Comparison of ENCODE assay signal across 8 mouse cellular contexts in the genomic region with DNA sequence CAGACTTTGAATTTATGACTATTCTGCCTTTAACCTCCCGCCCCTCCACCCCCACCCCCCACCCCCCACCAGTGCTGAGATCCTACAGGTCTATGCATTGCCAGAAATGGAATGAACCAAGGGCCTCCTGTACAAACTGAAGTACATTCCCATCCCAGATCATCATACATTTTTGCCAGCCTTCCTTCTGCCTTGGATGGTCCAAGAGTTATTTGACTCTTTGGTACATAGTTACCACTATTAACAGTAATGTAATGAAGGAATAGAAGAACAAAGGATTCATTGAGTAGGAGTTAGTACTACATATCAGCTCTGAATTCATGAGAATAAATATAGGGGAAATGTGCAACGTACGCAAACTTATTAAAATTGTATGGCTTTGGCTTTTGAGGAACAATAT. TPM values are rescaled to one million over a fixed set of nuclear protein-coding genes. Genes with fewer than 3 reads are reported as not detected.
DNase-seq lines count a peak whose midpoint lies in the region; ATAC-seq and TF ChIP-seq lines count a peak whose summit lies in the region.

No protein-coding gene starts in this region.

- peak; percentile 23 for ATAC-seq in kidney, postnatal 0 days (replicated peaks; ENCODE audit: low FRiP score, low read depth)
- peak; percentile 48; the same call in 1 of the 2 replicates for ATAC-seq in forebrain, embryonic 12.5 days (ENCODE audit: low FRiP score)
- ATAC-seq in limb, embryonic 12.5 days (ENCODE audit: insufficient number of reproducible peaks, insufficient read depth, low FRiP score, low TSS enrichment, low read depth): peak; percentile 23; the same call in 1 of the 2 replicates
- ATAC-seq in neural tube, embryonic 13.5 days (ENCODE audit: low read depth): peak; percentile 19; the same call in 1 of the 2 replicates

- no peak overlapping the region for H3K9ac ChIP-seq in kidney, postnatal 0 days (ENCODE audit: low read depth, low read length)
- no peak overlapping the region for H3K9ac ChIP-seq in forebrain, embryonic 12.5 days
- no peak overlapping the region for H3K9ac ChIP-seq in limb, embryonic 12.5 days (replicated peaks)
- H3K9ac ChIP-seq in neural tube, embryonic 13.5 days: no peak overlapping the region

- H3K9me3 ChIP-seq in kidney, postnatal 0 days (replicated peaks; ENCODE audit: low read length): no peaks in the 10 kb centered on the region
- H3K9me3 ChIP-seq in forebrain, embryonic 12.5 days: no peaks in the 10 kb centered on the region
- H3K9me3 ChIP-seq in limb, embryonic 12.5 days: no peaks in the 10 kb centered on the region
- H3K9me3 ChIP-seq in neural tube, embryonic 13.5 days: no peaks in the 10 kb centered on the region

- 22% methylated on average over 3 of the region's 3 CpGs for WGBS in kidney, postnatal 0 days
- 10% methylated on average over 3 of the region's 3 CpGs for WGBS in kidney, adult 2 months
- 20% methylated on average over 3 of the region's 3 CpGs for WGBS in forebrain, embryonic 12.5 days
- WGBS in limb, embryonic 12.5 days: 29% methylated on average over 3 of the region's 3 CpGs
- WGBS in neural tube, embryonic 13.5 days: 24% methylated on average over 3 of the region's 3 CpGs

- DNase-seq in kidney, postnatal 0 days (ENCODE audit: low spot score): no peak
- no peak for DNase-seq in kidney, adult 2 months
- no peak for DNase-seq in gastrocnemius, postnatal 25 days
- no peak for DNase-seq in urinary bladder, postnatal 14 days (ENCODE audit: low spot score)
- DNase-seq in spleen, postnatal 36 days (ENCODE audit: low spot score in 2 of 2): no peak

- H3K27ac ChIP-seq in kidney, postnatal 0 days: no peak overlapping the region
- H3K27ac ChIP-seq in kidney, adult 2 months (ENCODE audit: insufficient read depth, low read depth, low read length): no peak overlapping the region
- no peak overlapping the region for H3K27ac ChIP-seq in forebrain, embryonic 12.5 days
- no peak overlapping the region for H3K27ac ChIP-seq in limb, embryonic 12.5 days
- peak overlapping the region; percentile 46; the same call in 1 of the 2 replicates for H3K27ac ChIP-seq in neural tube, embryonic 13.5 days (replicated peaks)

- no peak overlapping the region for H3K4me3 ChIP-seq in kidney, postnatal 0 days (replicated peaks; ENCODE audit: low read depth, low read length)
- no peak overlapping the region for H3K4me3 ChIP-seq in kidney, adult 2 months (ENCODE audit: insufficient read depth, low read depth, low read length)
- H3K4me3 ChIP-seq in forebrain, embryonic 12.5 days (replicated peaks): peak overlapping the region; percentile 67; the same call in 1 of the 2 replicates
- H3K4me3 ChIP-seq in limb, embryonic 12.5 days (replicated peaks): peak overlapping the region; percentile 97
- H3K4me3 ChIP-seq in neural tube, embryonic 13.5 days: peak overlapping the region; percentile 92; the same call in 1 of the 2 replicates

- no peak for TF ChIP-seq POLR2A in kidney, adult 2 months (IDR thresholded peaks at IDR 0.05; ENCODE audit: low read depth, low read length)

- peak overlapping the region; percentile 94; the same call in 1 of the 2 replicates for H3K4me2 ChIP-seq in kidney, postnatal 0 days (ENCODE audit: low read length)
- H3K4me2 ChIP-seq in forebrain, embryonic 12.5 days: peak overlapping the region; percentile 97
- H3K4me2 ChIP-seq in limb, embryonic 12.5 days: peak overlapping the region; percentile 44
- H3K4me2 ChIP-seq in neural tube, embryonic 13.5 days: peak overlapping the region; percentile 41

- no peaks in the 10 kb centered on the region for H3K27me3 ChIP-seq in kidney, postnatal 0 days (ENCODE audit: insufficient read depth, low read length)
- no peaks in the 10 kb centered on the region for H3K27me3 ChIP-seq in kidney, adult 2 months (replicated peaks; ENCODE audit: control insufficient read depth, insufficient read depth, low read length)
- no peaks in the 10 kb centered on the region; the same call in 1 of the 2 replicates for H3K27me3 ChIP-seq in forebrain, embryonic 12.5 days
- H3K27me3 ChIP-seq in limb, embryonic 12.5 days: no peaks in the 10 kb centered on the region; the same call in 1 of the 2 replicates
- peaks cover 5% of the 10 kb centered on the region; the same call in 1 of the 2 replicates for H3K27me3 ChIP-seq in neural tube, embryonic 13.5 days

- TF ChIP-seq CTCF in kidney, postnatal 0 days (IDR thresholded peaks at IDR 0.05; ENCODE audit: low read depth): no peak
- no peak for TF ChIP-seq CTCF in kidney, adult 2 months (conservative IDR thresholded peaks at IDR 0.05; ENCODE audit: insufficient read depth, insufficient read length, low read depth, low read length)

- H3K4me1 ChIP-seq in kidney, postnatal 0 days (replicated peaks; ENCODE audit: insufficient read depth, low read length): peaks cover 8% of the 10 kb centered on the region
- peaks cover 7% of the 10 kb centered on the region; the same call in 1 of the 2 replicates for H3K4me1 ChIP-seq in kidney, adult 2 months (ENCODE audit: control insufficient read depth, insufficient read depth, low read length)
- H3K4me1 ChIP-seq in forebrain, embryonic 12.5 days: peaks cover 15% of the 10 kb centered on the region
- H3K4me1 ChIP-seq in limb, embryonic 12.5 days (replicated peaks): peaks cover 15% of the 10 kb centered on the region
- peaks cover 18% of the 10 kb centered on the region for H3K4me1 ChIP-seq in neural tube, embryonic 13.5 days (replicated peaks)

- H3K36me3 ChIP-seq in kidney, postnatal 0 days (ENCODE audit: insufficient read depth, low read length): peaks cover 18% of the 10 kb centered on the region; the same call in 1 of the 2 replicates
- no peaks in the 10 kb centered on the region for H3K36me3 ChIP-seq in kidney, adult 2 months (ENCODE audit: control insufficient read depth, insufficient read depth, low read length)
- peaks cover 19% of the 10 kb centered on the region for H3K36me3 ChIP-seq in forebrain, embryonic 12.5 days (replicated peaks)
- peaks cover 23% of the 10 kb centered on the region for H3K36me3 ChIP-seq in limb, embryonic 12.5 days
- H3K36me3 ChIP-seq in neural tube, embryonic 13.5 days: peaks cover 29% of the 10 kb centered on the region

RNA-seq across cellular contexts. Expression of a gene that starts 0.4 kb away (rescaled TPM):
- polyA plus RNA-seq in kidney, postnatal 0 days (2015; fragmentation: Nextera tagmentation; extraction: Ambion mirVana): 36.3 and 36.6 TPM in 2 replicates
- 88.0 and 92.7 TPM in 2 replicates for polyA plus RNA-seq in kidney, adult 2 months (2012; rRNA removed)
- 87.9 and 92.6 TPM in 2 replicates for polyA plus RNA-seq in forebrain, embryonic 12.5 days (2016; fragmentation: Nextera tagmentation; extraction: Ambion mirVana)
- polyA plus RNA-seq in limb, embryonic 12.5 days (2016; fragmentation: Nextera tagmentation; extraction: Ambion mirVana): 79.6 and 83.0 TPM in 2 replicates
- polyA plus RNA-seq in neural tube, embryonic 13.5 days (2015; fragmentation: Nextera tagmentation; extraction: Ambion mirVana): 47.3 and 51.3 TPM in 2 replicates
- total RNA-seq in gastrocnemius, postnatal 25 days (2021): 10 to 100 TPM; 56.9 to 59.4 TPM

RNA-seq across cellular contexts. Expression of a gene that starts 23.7 kb away (rescaled TPM):
- polyA plus RNA-seq in kidney, postnatal 0 days (2015; fragmentation: Nextera tagmentation; extraction: Ambion mirVana): 4.2 and 4.5 TPM in 2 replicates
- 19.3 and 19.8 TPM in 2 replicates for polyA plus RNA-seq in kidney, adult 2 months (2012; rRNA removed)
- 0.22 and 0.34 TPM in 2 replicates for polyA plus RNA-seq in forebrain, embryonic 12.5 days (2016; fragmentation: Nextera tagmentation; extraction: Ambion mirVana)
- 0.26 and 0.67 TPM in 2 replicates for polyA plus RNA-seq in limb, embryonic 12.5 days (2016; fragmentation: Nextera tagmentation; extraction: Ambion mirVana)
- 0.54 and 1.7 TPM in 2 replicates for polyA plus RNA-seq in neural tube, embryonic 13.5 days (2015; fragmentation: Nextera tagmentation; extraction: Ambion mirVana)
- total RNA-seq in gastrocnemius, postnatal 25 days (2021): 10 to 100 TPM; 39.2 to 42.8 TPM

RNA-seq across cellular contexts. Expression of a gene that starts 24.7 kb away (rescaled TPM):
- polyA plus RNA-seq in kidney, postnatal 0 days (2015; fragmentation: Nextera tagmentation; extraction: Ambion mirVana): 9.3 and 11.8 TPM in 2 replicates
- polyA plus RNA-seq in kidney, adult 2 months (2012; rRNA removed): 14.2 and 14.6 TPM in 2 replicates
- polyA plus RNA-seq in forebrain, embryonic 12.5 days (2016; fragmentation: Nextera tagmentation; extraction: Ambion mirVana): 4.9 and 7.1 TPM in 2 replicates
- 15.6 and 17.5 TPM in 2 replicates for polyA plus RNA-seq in limb, embryonic 12.5 days (2016; fragmentation: Nextera tagmentation; extraction: Ambion mirVana)
- polyA plus RNA-seq in neural tube, embryonic 13.5 days (2015; fragmentation: Nextera tagmentation; extraction: Ambion mirVana): 3.9 and 4.3 TPM in 2 replicates
- 1 to 10 TPM; 3.9 to 6.9 TPM for total RNA-seq in gastrocnemius, postnatal 25 days (2021)

RNA-seq across cellular contexts. Expression of a gene that starts 27.1 kb away (rescaled TPM):
- polyA plus RNA-seq in kidney, postnatal 0 days (2015; fragmentation: Nextera tagmentation; extraction: Ambion mirVana): 13.6 and 14.4 TPM in 2 replicates
- 13.3 and 17.3 TPM in 2 replicates for polyA plus RNA-seq in kidney, adult 2 months (2012; rRNA removed)
- 3.0 and 3.9 TPM in 2 replicates for polyA plus RNA-seq in forebrain, embryonic 12.5 days (2016; fragmentation: Nextera tagmentation; extraction: Ambion mirVana)
- polyA plus RNA-seq in limb, embryonic 12.5 days (2016; fragmentation: Nextera tagmentation; extraction: Ambion mirVana): 5.4 and 6.0 TPM in 2 replicates
- polyA plus RNA-seq in neural tube, embryonic 13.5 days (2015; fragmentation: Nextera tagmentation; extraction: Ambion mirVana): 4.7 TPM in 2 replicates
- total RNA-seq in gastrocnemius, postnatal 25 days (2021): 1 to 10 TPM; 3.2 to 4.7 TPM

RNA-seq across cellular contexts. Expression of a gene that starts 31.7 kb away (rescaled TPM):
- 4.9 and 5.3 TPM in 2 replicates for polyA plus RNA-seq in kidney, postnatal 0 days (2015; fragmentation: Nextera tagmentation; extraction: Ambion mirVana)
- 17.7 and 21.0 TPM in 2 replicates for polyA plus RNA-seq in kidney, adult 2 months (2012; rRNA removed)
- polyA plus RNA-seq in forebrain, embryonic 12.5 days (2016; fragmentation: Nextera tagmentation; extraction: Ambion mirVana): 7.2 and 8.7 TPM in 2 replicates
- 6.8 and 7.1 TPM in 2 replicates for polyA plus RNA-seq in limb, embryonic 12.5 days (2016; fragmentation: Nextera tagmentation; extraction: Ambion mirVana)
- 5.9 and 6.0 TPM in 2 replicates for polyA plus RNA-seq in neural tube, embryonic 13.5 days (2015; fragmentation: Nextera tagmentation; extraction: Ambion mirVana)
- total RNA-seq in gastrocnemius, postnatal 25 days (2021): 1 to 10 TPM; 4.7 to 5.7 TPM

Comparison
In these comparisons a context has a peak if more than half of its experiments do, and no peak if none do; other contexts are left out.
1. H3K4me2 ChIP-seq: peak in every context shown above with its lines; median percentile 97 in forebrain, embryonic 12.5 days; 94 in kidney, postnatal 0 days; 44 in limb, embryonic 12.5 days; 41 in neural tube, embryonic 13.5 days.
2. H3K4me3 ChIP-seq: peak in forebrain, embryonic 12.5 days (single experiment), limb, embryonic 12.5 days (single experiment) and neural tube, embryonic 13.5 days (single experiment); none in kidney, postnatal 0 days (single experiment) and kidney, adult 2 months (single experiment).
3. Peak in every context shown above with its lines, with median percentiles within 50 percentile points of each other: ATAC-seq.